Mouse (Mus musculus) brain, embryonic 14.5 days (tissue): ENCODE data around the gene Bicral. TPM values are rescaled to one million over a fixed set of nuclear protein-coding genes. Genes with fewer than 3 reads are reported as not detected.
"Not testable (repeated sequence)": the region's sequence is repeated elsewhere in the genome, so short reads cannot be mapped to it uniquely, and the experiment has no call there.

ENCODE experiments used
- DNase-seq: peaks from one replicate; pipeline ENCODE4 v3.0.0-alpha.2; 2011; ENCODE audit warnings: low read depth
- CTCF ChIP-seq: fragments of 200-500 bp; IDR thresholded peaks from 2 replicates; pipeline ENCODE4 v1.5.1; 2012; ENCODE audit warnings: inconsistent platforms, mild to moderate bottlenecking, moderate library complexity, borderline replicate concordance; ENCODE audit not compliant: insufficient read depth, insufficient read length; ENCODE audit errors: extremely low read depth
- POLR2A ChIP-seq: fragments of 200-500 bp; IDR thresholded peaks from 2 replicates; pipeline ENCODE4 v1.6.1; 2012; ENCODE audit warnings: mild to moderate bottlenecking, inconsistent platforms, borderline replicate concordance; ENCODE audit not compliant: poor library complexity, insufficient read depth, insufficient read length, severe bottlenecking; ENCODE audit errors: extremely low read depth
- polyA plus RNA-seq: library from polyadenylated mRNA; depleted of rRNA; stranded (reverse); fragments of >200 nt; gene quantifications from 2 replicates; pipeline ENCODE4 v1.2.3, GENCODE M21; 2012

Bicral gene
- polyA plus RNA-seq, 1 experiment, result 24.9 TPM

DNA sequence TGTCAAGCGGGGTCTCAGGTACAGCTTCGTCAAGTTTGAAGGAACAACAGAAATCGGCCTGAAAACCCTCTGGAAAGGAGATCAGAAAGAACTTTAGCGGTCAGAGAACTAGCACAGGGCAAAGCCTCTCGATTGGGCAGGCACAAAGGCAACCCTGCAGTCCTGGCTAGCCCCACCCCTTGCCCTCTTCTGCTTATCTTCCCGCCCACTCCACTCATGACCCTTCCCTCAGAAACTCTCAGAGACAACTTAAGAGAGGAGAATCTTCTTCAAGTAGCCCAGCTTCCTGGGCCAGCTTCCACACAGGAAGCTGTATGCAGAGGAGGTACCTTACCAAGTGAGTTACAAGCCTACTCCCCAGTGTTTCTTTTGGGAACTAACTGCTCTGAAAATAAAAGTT lies 56.5 kb downstream of the Bicral start:
- TF ChIP-seq POLR2A (no peak), CTCF (no peak)
- no peak for DNase-seq

DNA sequence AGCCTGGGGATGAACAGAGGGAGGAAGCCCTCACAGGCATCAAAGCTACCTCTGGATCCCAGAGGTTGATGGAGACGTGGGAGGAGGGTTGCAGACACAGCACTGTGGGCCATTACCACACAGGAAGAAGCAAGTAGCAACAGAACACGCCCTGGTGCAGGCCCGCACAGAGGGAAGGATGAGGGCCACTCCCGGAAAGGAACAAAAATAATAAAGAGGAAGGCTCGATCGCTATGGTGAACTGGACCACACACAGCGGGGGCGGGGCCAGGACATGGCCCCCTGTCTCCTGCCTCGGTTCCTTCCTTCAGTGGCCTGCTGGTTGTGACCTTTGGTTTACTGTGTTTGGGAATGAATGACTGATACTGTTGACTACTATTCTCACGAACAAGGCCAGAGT lies 58.6 kb downstream of the Bicral start:
- no peak for DNase-seq
- TF ChIP-seq CTCF (no peak), POLR2A (no peak)

DNA sequence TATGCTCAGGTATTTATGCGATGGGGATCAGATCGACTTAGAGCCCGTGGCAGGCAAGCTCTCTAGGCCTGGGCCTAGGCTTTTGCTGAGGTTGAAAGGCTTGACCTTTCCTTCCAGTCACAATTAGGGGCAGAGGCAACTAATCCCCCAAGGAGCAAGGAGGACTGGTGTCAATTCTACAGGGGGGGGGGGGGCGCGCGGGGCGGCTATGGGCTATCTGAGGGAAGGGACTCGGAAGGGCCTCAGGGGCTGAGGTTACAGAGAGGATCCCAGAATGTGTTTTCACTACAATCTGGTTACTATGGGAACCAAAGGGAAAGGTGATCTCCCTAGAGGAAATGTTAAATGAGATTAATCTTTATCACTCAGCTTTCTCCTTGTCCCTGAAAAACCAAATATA lies 60.9 kb downstream of the Bicral start:
- no peak for TF ChIP-seq POLR2A
- TF ChIP-seq CTCF, result no peak
- no peak for DNase-seq

DNA sequence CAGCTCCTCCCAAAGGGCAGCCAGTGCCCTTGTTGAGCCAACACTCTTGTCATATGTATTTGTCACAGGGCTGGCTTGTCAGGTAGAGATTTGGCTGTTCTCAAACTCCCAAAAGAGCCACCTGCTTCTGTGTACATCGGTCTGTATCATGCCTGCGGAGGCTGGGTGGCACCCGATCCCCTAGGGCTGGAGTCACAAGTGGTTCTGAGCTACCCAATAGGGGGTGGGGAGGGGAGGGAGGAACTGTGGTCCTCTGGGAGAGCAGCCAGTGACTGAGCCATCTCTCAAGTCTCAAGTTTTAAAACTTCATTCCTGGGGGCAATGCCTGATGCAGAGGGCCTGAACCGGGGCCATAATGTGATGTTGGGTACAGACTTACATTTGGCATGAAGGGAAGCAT lies 61.5 kb downstream of the Bicral start:
- TF ChIP-seq CTCF (no peak), POLR2A (no peak)
- no peak for DNase-seq

DNA sequence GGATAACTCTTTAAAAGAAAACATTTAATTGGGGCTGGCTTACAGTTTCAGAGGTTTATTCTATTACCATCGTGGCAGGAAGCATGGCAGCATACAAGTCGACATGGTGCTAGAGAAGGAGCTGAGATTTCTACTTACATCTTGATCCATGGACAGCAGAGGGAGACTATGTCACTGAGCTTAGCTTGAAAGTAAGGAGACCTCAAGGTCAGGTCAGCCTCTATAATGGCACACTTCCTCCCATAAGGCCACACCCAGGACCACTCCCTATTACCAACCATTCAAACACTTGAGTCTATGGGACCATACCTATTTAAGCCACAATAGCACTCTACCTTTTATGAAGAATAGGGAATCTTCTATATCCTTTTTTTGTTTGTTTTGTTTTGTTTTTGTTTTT lies 65.3 kb downstream of the Bicral start:
- DNase-seq, result no peak

DNA sequence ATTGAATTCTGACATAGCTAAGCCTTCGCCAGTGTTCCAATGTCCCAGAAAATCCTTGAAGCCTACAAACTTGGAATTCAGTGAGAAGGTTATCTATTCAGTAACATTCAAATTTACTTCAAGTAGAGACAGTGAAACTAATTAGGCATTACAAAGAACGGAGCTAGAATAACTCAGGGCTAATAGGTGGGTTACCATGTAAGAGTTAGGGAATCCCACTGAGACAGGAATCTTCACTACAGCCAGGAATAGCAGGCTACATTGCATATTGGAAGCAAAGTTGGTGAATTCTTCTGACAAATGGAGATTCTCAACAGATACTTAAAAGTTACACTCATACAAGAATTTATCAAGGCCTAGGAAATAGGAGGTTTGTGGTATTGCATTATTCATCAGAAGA lies 70.3 kb downstream of the Bicral start:
- DNase-seq, result not testable (repeated sequence)

More for the DNA sequence above, 65.3 kb downstream of the Bicral start:
- TF ChIP-seq POLR2A (no peak), CTCF (no peak)

DNA sequence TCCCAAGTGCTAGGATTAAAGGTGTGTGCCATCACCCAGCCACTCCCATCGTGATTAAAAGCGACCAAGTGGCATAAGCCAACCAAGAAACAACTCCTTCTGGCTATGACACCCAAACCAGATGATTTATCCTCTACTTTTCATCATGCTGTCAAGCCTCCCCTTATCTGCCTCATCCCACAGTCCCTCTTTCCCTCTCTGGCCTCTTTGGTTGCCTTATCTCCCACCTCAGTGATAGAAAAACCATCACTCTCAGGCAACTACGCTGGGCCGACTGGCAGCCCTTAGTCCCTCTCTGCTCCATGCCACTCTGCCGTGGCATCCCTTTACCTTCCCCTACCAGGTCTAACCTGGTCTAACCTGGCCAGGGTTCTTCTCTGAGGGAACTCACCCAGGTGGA lies 71.3 kb downstream of the Bicral start:
- no peak for TF ChIP-seq CTCF
- no peak for TF ChIP-seq POLR2A
- no peak for DNase-seq

DNA sequence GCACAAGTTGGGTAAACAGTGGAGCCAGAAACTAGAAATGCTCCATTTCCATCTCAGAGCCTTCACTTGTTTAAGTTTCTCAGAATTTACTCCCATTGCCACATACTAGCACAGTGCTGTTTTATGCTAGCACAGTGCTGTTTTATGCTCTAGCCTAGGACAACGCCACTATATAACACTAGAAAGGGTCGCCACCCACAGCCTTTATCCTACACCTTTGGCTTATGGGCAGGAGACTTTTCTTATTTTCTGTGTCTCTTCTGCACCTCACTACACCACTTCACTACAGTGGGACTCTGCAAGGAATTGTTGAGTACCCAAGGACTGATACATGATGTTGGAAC lies 75.1 kb downstream of the Bicral start:
- TF ChIP-seq CTCF (no peak), POLR2A (no peak)
- no peak for DNase-seq

DNA sequence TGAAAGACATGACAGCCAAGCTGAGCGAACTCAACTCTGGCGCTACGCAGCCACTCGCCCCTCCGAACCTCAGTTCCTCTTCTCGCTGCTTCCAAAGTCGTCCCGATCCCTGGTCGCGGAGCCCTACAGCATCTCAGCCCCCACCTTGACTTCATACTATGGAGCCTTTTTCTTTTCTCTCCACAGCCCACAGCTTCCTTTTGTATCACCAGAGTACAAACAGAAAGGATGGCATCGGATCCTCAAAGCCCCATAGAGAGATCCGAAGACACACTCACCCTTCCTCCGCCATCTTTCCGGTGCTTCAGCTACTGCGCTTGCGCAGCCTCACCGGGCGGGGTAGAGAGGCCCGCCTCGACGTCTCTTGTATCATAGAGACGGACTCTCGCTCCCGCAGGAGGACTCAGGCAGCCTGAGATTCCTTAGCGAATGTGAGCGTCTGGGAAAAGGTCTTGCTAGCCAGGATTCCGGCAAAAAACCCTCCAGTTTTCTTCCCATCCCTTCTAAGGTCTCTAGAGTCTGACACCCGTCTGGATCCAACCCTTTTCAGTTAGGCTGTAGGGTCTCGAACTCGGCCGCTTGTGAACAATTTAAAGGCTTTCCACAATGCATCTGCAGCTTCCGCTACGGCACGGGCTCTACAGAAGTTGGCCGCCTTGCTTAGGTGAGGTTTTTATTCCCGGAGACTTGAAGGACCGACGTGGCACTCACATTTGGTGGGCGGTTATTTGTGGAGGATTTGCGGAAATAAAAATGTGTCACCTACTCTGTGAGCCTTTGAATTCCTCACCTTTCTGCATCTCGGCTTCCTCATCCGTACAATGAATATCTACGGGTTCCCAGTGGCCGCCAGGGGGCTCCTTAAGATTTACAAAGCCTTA lies 75.7 kb downstream of the Bicral start, which contains the start of gene Rpl7l1:
Gene Rpl7l1, minus strand, starts transcription at position 332 of the 881 bp plus-strand sequence.
- peak; percentile 59; the same call in 1 of the 2 replicates for TF ChIP-seq CTCF
- peak; percentile 82; the same call in 1 of the 2 replicates for TF ChIP-seq POLR2A
- peak; percentile 98 for DNase-seq

DNA sequence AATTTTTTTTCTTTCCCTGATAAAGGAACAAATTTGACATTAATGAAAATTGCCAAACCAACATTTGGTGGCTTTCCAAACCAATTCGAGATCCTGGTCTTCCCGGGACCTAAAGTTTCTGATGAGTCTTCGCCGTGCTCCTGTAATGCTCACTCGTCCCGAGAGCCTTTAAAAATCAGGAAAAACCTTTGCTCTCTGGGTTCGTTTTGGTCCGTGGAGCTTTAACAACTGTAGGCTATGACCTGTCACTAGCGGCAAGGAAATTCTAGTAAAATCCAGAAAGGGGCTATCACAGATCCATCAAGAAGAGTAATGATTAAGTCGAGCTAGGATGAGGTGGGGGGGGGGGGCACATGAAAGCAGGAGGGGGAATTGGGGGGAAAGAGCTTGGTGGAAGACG lies 76.4 kb downstream of the Bicral start:
- DNase-seq, result no peak
- no peak for TF ChIP-seq POLR2A
- TF ChIP-seq CTCF, result no peak

DNA sequence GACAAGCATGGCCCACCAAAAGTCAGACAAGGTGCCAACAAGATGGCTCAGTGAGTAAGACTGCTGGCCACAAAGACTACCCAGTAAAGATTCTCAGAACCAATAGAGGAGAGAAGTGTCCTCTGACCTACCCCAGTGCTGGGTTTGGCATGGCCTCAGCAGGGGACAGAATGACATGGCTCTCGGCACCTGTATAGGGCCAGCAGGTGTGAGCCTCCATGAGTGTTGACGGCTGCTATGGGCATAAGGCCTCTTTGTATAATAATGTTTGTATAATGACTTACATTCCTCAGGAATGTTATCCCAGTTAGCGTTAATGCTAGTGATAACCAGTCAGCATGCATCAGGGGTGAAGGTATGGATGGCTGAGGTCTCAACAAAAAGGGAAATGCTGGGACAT lies 82.2 kb downstream of the Bicral start:
- TF ChIP-seq CTCF, result no peak
- TF ChIP-seq POLR2A, result no peak
- DNase-seq, result no peak

DNA sequence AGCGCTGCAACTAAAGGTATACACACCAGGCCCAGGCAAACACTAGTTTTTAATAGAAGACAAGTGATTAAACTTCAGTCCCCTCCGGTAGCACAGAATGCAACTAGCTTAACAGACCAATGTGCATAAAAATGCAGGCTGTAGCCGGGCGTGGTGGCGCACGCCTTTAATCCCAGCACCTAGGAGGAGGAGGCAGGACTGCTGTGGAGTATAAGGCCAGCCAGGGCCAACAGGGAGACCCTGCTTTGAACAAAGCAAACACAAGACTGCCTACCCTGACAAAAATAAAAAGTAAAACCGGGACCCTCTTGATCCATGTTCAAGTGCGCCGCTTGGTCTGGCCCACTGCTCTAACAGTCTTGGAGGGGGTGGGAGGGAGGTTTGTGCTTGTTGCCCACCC lies 83.2 kb downstream of the Bicral start:
- no peak for DNase-seq
- TF ChIP-seq CTCF (no peak), POLR2A (no peak)
